Comparison of ENCODE assay signal across 17 mouse cellular contexts in the genomic region with DNA sequence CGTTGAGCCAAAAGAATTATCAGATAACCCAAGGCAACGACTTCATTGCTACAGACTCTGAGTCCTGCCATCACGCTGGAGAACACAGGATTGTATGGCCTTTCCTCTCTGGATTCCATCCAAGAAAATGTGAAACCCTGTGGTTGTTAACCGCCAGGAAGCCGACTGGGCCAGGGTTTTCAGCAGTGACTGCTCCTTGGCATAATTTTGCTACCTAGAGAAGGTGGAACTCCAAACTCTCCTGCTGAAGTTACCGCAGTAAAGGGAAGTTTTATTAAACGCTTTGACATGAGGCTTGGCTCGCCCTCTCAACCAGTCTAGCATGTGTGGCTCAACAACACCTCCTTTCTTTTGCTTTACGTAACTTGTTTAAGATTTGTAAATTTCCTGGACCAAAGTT.
DNase-seq lines count a peak whose midpoint lies in the region; ATAC-seq lines count a peak whose summit lies in the region.
"Had no signal": no experiment of that assay in that cellular context is flagged by ENCODE, and none has a peak within 500 bp of the region (broad histone marks: within the 10 kb centered on the region; RNA-seq: fewer than 3 reads in every experiment).

No protein-coding gene starts in this region.

- H3K4me1 ChIP-seq in intestine, embryonic 14.5 days (replicated peaks; ENCODE audit: control insufficient read depth, insufficient read depth, low read length), result no peaks in the 10 kb centered on the region
- no peaks in the 10 kb centered on the region for H3K4me1 ChIP-seq in intestine, embryonic 15.5 days (replicated peaks)
- H3K4me1 ChIP-seq in limb, embryonic 15.5 days, result peaks cover 11% of the 10 kb centered on the region; the same call in 1 of the 2 replicates
- H3K4me1 ChIP-seq: liver, embryonic 15.5 days; neural tube, embryonic 13.5 days had no signal

- no peaks in the 10 kb centered on the region for H3K9me3 ChIP-seq in intestine, embryonic 14.5 days (ENCODE audit: control insufficient read depth, low read length)
- H3K9me3 ChIP-seq in intestine, embryonic 15.5 days, result no peaks in the 10 kb centered on the region
- H3K9me3 ChIP-seq in limb, embryonic 15.5 days, result no peaks in the 10 kb centered on the region
- H3K9me3 ChIP-seq: liver, embryonic 15.5 days; neural tube, embryonic 13.5 days had no signal

- no peaks in the 10 kb centered on the region for H3K36me3 ChIP-seq in intestine, embryonic 14.5 days (ENCODE audit: control insufficient read depth, insufficient read depth, low read length)
- no peaks in the 10 kb centered on the region for H3K36me3 ChIP-seq in intestine, embryonic 15.5 days
- H3K36me3 ChIP-seq in limb, embryonic 15.5 days, result no peaks in the 10 kb centered on the region
- H3K36me3 ChIP-seq: liver, embryonic 15.5 days; neural tube, embryonic 13.5 days had no signal

- no peak overlapping the region for H3K9ac ChIP-seq in intestine, embryonic 14.5 days (ENCODE audit: low read length)
- no peak overlapping the region for H3K9ac ChIP-seq in intestine, embryonic 15.5 days
- H3K9ac ChIP-seq in limb, embryonic 15.5 days, result no peak overlapping the region
- H3K9ac ChIP-seq: liver, embryonic 15.5 days; neural tube, embryonic 13.5 days had no signal

- no peak for ATAC-seq in intestine, embryonic 14.5 days (replicated peaks; ENCODE audit: low FRiP score, low TSS enrichment, low read depth)
- no peak for ATAC-seq in intestine, embryonic 15.5 days
- ATAC-seq in limb, embryonic 15.5 days (ENCODE audit: insufficient number of reproducible peaks, low FRiP score, low TSS enrichment, low read depth), result peak; percentile 87; the same call in 1 of the 2 replicates

- H3K4me2 ChIP-seq in intestine, embryonic 14.5 days (ENCODE audit: low read length), result no peak overlapping the region
- H3K4me2 ChIP-seq in intestine, embryonic 15.5 days (replicated peaks), result no peak overlapping the region
- no peak overlapping the region for H3K4me2 ChIP-seq in limb, embryonic 15.5 days
- H3K4me2 ChIP-seq: liver, embryonic 15.5 days; neural tube, embryonic 13.5 days had no signal

- WGBS in intestine, embryonic 14.5 days, result 73% methylated on average over 9 of the region's 9 CpGs
- WGBS in intestine, embryonic 15.5 days, result 62% methylated on average over 9 of the region's 9 CpGs
- WGBS in limb, embryonic 15.5 days, result 37% methylated on average over 9 of the region's 9 CpGs

- no peak overlapping the region for H3K27ac ChIP-seq in intestine, embryonic 14.5 days (ENCODE audit: low read depth)
- H3K27ac ChIP-seq in intestine, embryonic 15.5 days, result no peak overlapping the region
- H3K27ac ChIP-seq in limb, embryonic 15.5 days, result peak overlapping the region; percentile 78
- H3K27ac ChIP-seq: gastrocnemius, adult 2 months; left cerebral cortex, adult 2 months; liver, embryonic 15.5 days; neural tube, embryonic 13.5 days had no signal

- H3K4me3 ChIP-seq in intestine, embryonic 14.5 days (ENCODE audit: low read depth, low read length), result no peak overlapping the region
- no peak overlapping the region for H3K4me3 ChIP-seq in intestine, embryonic 15.5 days (replicated peaks)
- no peak overlapping the region for H3K4me3 ChIP-seq in limb, embryonic 15.5 days
- H3K4me3 ChIP-seq: gastrocnemius, adult 2 months; left cerebral cortex, adult 2 months; liver, embryonic 15.5 days; neural tube, embryonic 13.5 days had no signal

- DNase-seq in intestine, embryonic 14.5 days (ENCODE audit: low spot score), result peak; percentile 18
- DNase-seq in fibroblast of lung, adult 2 months (ENCODE audit: low read depth), result peak; percentile 91
- DNase-seq in B cell, adult 2 months, result no peak
- DNase-seq in testis, postnatal 14 days (ENCODE audit: low spot score), result no peak
- no peak for DNase-seq in cerebellum, adult 8-10 months
- DNase-seq: cerebellum, adult 18-20 months; gastrocnemius, adult 2 months; heart, adult 18-20 months; kidney, postnatal 4 days; layer of hippocampus, adult 9-11 months; midbrain, embryonic 14.5 days; right cerebral cortex, adult 18-20 months had no signal

- no peaks in the 10 kb centered on the region for H3K27me3 ChIP-seq in intestine, embryonic 14.5 days (replicated peaks; ENCODE audit: control insufficient read depth, insufficient read depth, low read length)
- H3K27me3 ChIP-seq in intestine, embryonic 15.5 days (replicated peaks), result no peaks in the 10 kb centered on the region
- no peaks in the 10 kb centered on the region for H3K27me3 ChIP-seq in limb, embryonic 15.5 days
- H3K27me3 ChIP-seq: liver, embryonic 15.5 days; neural tube, embryonic 13.5 days had no signal

Comparison
In these comparisons a context has a peak if more than half of its experiments do, and no peak if none do; other contexts are left out.
1. DNase-seq: peak in intestine, embryonic 14.5 days (single experiment) and fibroblast of lung, adult 2 months (single experiment); none in B cell, adult 2 months (0 of 2), testis, postnatal 14 days (single experiment) and cerebellum, adult 8-10 months (single experiment).